Mouse (Mus musculus) testis, adult 10 weeks (tissue): ENCODE data around the gene Gm9195. TPM values are rescaled to one million over a fixed set of nuclear protein-coding genes. Genes with fewer than 3 reads are reported as not detected.

ENCODE experiments used
- polyA plus RNA-seq: library from polyadenylated mRNA; stranded (reverse); fragments of 350-450 nt; fragmentation: Illumina TruSeq; extraction: RNeasy Lipid Tissue Mini Kit (QIAGEN cat#74804); gene quantifications from one replicate; pipeline ENCODE4 v1.2.3, GENCODE M21; 2014; ENCODE audit warnings: low read depth, low replicate concordance

The Gm9195 gene
- not detected for polyA plus RNA-seq

GRCm38 (mm10) chr14:72491738-72492137 lies at the start of gene Gm9195:
Gm9195 (minus strand) TSS chr14:72491838.

Other genes starting within 250 kb of the Gm9195 start
- 175 TPM for gene Fndc3a, start 218.2 kb upstream of the Gm9195 start, polyA plus RNA-seq